Mouse (Mus musculus) ES-Bruce4 (cell line): Measurements from ENCODE around the gene Plau. TPM values are rescaled to one million over a fixed set of nuclear protein-coding genes. Genes with fewer than 3 reads are reported as not detected.

Source experiments
- H3K27ac ChIP-seq: 2 replicates; pipeline ENCODE4 v1.5.1; 2012; ENCODE audit warnings: low read length, inconsistent platforms; ENCODE audit not compliant: insufficient read depth
- H3K27me3 ChIP-seq: 2 replicates; pipeline ENCODE4 v1.6.1; 2012; ENCODE audit warnings: mild to moderate bottlenecking, low read length, inconsistent platforms; ENCODE audit not compliant: control insufficient read depth, poor library complexity, insufficient read depth, severe bottlenecking
- H3K36me3 ChIP-seq: 2 replicates; pipeline ENCODE4 v1.6.1; 2012; ENCODE audit warnings: inconsistent platforms, mild to moderate bottlenecking, low read length, moderate library complexity; ENCODE audit not compliant: control insufficient read depth, poor library complexity, insufficient read depth, severe bottlenecking
- H3K4me1 ChIP-seq: one replicate; pipeline ENCODE4 v1.8.1; 2011; ENCODE audit warnings: low read length; ENCODE audit not compliant: control insufficient read depth, insufficient read depth
- H3K4me3 ChIP-seq: 2 replicates; pipeline ENCODE4 v1.5.1; 2011; ENCODE audit warnings: low read depth, mild to moderate bottlenecking, low read length
- H3K9ac ChIP-seq: 2 replicates; pipeline ENCODE4 v1.6.1; 2012; ENCODE audit warnings: low read depth, mild to moderate bottlenecking, inconsistent platforms; ENCODE audit not compliant: poor library complexity, severe bottlenecking
- H3K9me3 ChIP-seq: replicated peaks from 2 replicates; pipeline ENCODE4 v1.6.1; 2012; ENCODE audit warnings: mild to moderate bottlenecking, low read length, inconsistent platforms; ENCODE audit not compliant: control insufficient read depth, poor library complexity, insufficient read depth, severe bottlenecking
- CTCF ChIP-seq: IDR thresholded peaks from one replicate; pipeline ENCODE4 v1.8.1; 2011; ENCODE audit warnings: low read depth, low read length
- EP300 ChIP-seq: IDR thresholded peaks from 2 replicates; pipeline ENCODE4 v1.6.1; 2011; ENCODE audit warnings: low read depth, low read length; ENCODE audit not compliant: insufficient read depth
- POLR2A ChIP-seq: IDR thresholded peaks from one replicate; pipeline ENCODE4 v1.8.1; 2011; ENCODE audit warnings: low read length; ENCODE audit not compliant: insufficient read depth
- polyA plus RNA-seq: library from polyadenylated mRNA; stranded (reverse); fragments of >200 nt; gene quantifications from 2 replicates; pipeline ENCODE4 v1.2.4, GENCODE M21; 2011; ENCODE audit warnings: low read depth; ENCODE audit not compliant: missing spikeins, insufficient read depth, insufficient read length

Gene Plau
- polyA plus RNA-seq, 1 experiment: 5.5 TPM

GRCm38 (mm10) chr14:20792243-20792921, 44.1 kb upstream of the Plau start:
- no peak for TF ChIP-seq EP300
- no peak for TF ChIP-seq CTCF
- no peak for TF ChIP-seq POLR2A
- Histone ChIP-seq H3K27ac (no peak overlapping the region), H3K36me3 (no peaks in the 10 kb centered on the region)

GRCm38 (mm10) chr14:20792922-20793757, 43.3 kb upstream of the Plau start:
- TF ChIP-seq POLR2A (no peak), CTCF (no peak), EP300 (no peak)
- Histone ChIP-seq H3K4me1 (no peaks in the 10 kb centered on the region), H3K9me3 (no peaks in the 10 kb centered on the region), H3K36me3 (no peaks in the 10 kb centered on the region), H3K9ac (peak overlapping the region; percentile 98), H3K27me3 (no peaks in the 10 kb centered on the region), H3K4me3 (peak overlapping the region; percentile 99), H3K27ac (no peak overlapping the region)

More at GRCm38 (mm10) chr14:20792243-20792921, 44.1 kb upstream of the Plau start:
- Histone ChIP-seq H3K9ac (peak overlapping the region; percentile 98), H3K4me1 (no peaks in the 10 kb centered on the region), H3K27me3 (no peaks in the 10 kb centered on the region), H3K9me3 (no peaks in the 10 kb centered on the region), H3K4me3 (peak overlapping the region; percentile 99; the same call in 1 of the 2 replicates)

- TF ChIP-seq POLR2A (no peak), CTCF (no peak), EP300 (no peak)
- Histone ChIP-seq H3K4me3 (peak within 1 kb of the TSS; percentile 99), H3K9me3 (no peaks in the 10 kb centered on the region), H3K27ac (no peak within 1 kb of the TSS), H3K4me1 (no peaks in the 10 kb centered on the region), H3K27me3 (no peaks in the 10 kb centered on the region), H3K36me3 (no peaks in the 10 kb centered on the region), H3K9ac (peak within 1 kb of the TSS; percentile 98)
Observed at GRCm38 (mm10) chr14:20793758-20794531, 42.5 kb upstream of the Plau start, which contains the start of gene Camk2g. Camk2g (minus strand) TSS chr14:20794088.

- Histone ChIP-seq H3K36me3 (no peaks in the 10 kb centered on the region), H3K4me1 (no peaks in the 10 kb centered on the region), H3K9ac (peak overlapping the region; percentile 98), H3K9me3 (no peaks in the 10 kb centered on the region), H3K27me3 (no peaks in the 10 kb centered on the region), H3K4me3 (peak overlapping the region; percentile 73), H3K27ac (no peak overlapping the region)
- no peak for TF ChIP-seq EP300
- no peak for TF ChIP-seq CTCF
- TF ChIP-seq POLR2A: no peak
Observed at GRCm38 (mm10) chr14:20794589-20794988, 41.9 kb upstream of the Plau start.

GRCm38 (mm10) chr14:20795423-20796152, 40.9 kb upstream of the Plau start:
- no peak overlapping the region for H3K4me3 ChIP-seq
- no peaks in the 10 kb centered on the region for H3K36me3 ChIP-seq
- no peaks in the 10 kb centered on the region for H3K4me1 ChIP-seq
- no peaks in the 10 kb centered on the region for H3K9me3 ChIP-seq
- H3K27me3 ChIP-seq: no peaks in the 10 kb centered on the region
- no peak overlapping the region for H3K9ac ChIP-seq
- TF ChIP-seq CTCF (no peak), EP300 (no peak), POLR2A (no peak)
- no peak overlapping the region for H3K27ac ChIP-seq
